Mouse (Mus musculus): Measurements from ENCODE around the gene Sirpa. TPM values are rescaled to one million over a fixed set of nuclear protein-coding genes. Genes with fewer than 3 reads are reported as not detected.

Gene Sirpa
- polyA plus RNA-seq, 1 experiment from 2014 or later = 35.7 TPM

DNA sequence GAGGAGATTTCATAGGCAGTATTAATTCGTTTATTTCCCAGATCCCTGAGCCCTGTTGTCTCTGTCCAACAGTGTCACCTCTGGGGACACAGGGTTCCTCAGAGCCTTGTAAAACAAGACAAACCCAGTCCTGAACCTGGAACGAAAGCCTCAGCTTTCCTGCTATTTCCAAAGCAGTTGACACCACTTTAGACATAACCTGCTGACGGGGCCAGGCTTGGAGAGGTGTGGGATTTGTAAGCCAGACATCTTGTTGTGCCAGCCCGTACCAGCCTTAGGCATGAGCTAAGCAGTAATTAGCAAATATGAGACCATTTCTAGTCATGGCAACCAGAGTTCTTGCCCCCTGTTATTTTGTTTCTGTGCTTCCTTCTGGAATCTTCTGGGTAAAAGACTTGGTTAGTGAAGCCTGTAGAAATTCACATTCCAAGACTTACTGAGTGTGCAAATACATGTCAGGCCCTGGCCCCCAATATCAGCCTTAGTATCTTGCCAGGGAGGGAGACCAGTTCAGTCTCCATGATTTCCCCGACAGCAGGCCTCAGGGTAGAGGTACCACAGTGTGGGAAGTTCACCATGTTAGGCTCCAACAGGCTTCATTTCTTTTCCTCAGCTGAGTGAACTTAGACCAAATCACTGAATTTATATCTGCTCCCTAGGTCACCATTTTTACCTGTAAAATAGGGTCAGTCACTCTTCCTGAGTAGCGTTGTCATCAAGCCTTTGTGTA is 36.0 kb downstream of the Sirpa start:
- 93% methylated on average over 6 of the region's 6 CpGs for WGBS
- Histone ChIP-seq H3K4me3 (replicated peaks; ENCODE audit: low read depth, low read length) (no peak overlapping the region), H3K27me3 (ENCODE audit: control insufficient read depth, insufficient read depth, low read length) (no peaks in the 10 kb centered on the region), H3K9ac (replicated peaks; ENCODE audit: low read length) (no peak overlapping the region), H3K27ac (replicated peaks; ENCODE audit: low read depth, low read length) (no peak overlapping the region), H3K36me3 (ENCODE audit: control insufficient read depth, insufficient read depth, low read length) (peaks cover 17% of the 10 kb centered on the region), H3K4me2 (ENCODE audit: low read length) (no peak overlapping the region), H3K4me1 (ENCODE audit: control insufficient read depth, insufficient read depth, low read length) (peaks cover 8% of the 10 kb centered on the region; the same call in 1 of the 2 replicates), H3K9me3 (ENCODE audit: control insufficient read depth, low read length) (no peaks in the 10 kb centered on the region)
- ATAC-seq (ENCODE audit: low FRiP score, low TSS enrichment) (no peak), DNase-seq (no peak)

DNA sequence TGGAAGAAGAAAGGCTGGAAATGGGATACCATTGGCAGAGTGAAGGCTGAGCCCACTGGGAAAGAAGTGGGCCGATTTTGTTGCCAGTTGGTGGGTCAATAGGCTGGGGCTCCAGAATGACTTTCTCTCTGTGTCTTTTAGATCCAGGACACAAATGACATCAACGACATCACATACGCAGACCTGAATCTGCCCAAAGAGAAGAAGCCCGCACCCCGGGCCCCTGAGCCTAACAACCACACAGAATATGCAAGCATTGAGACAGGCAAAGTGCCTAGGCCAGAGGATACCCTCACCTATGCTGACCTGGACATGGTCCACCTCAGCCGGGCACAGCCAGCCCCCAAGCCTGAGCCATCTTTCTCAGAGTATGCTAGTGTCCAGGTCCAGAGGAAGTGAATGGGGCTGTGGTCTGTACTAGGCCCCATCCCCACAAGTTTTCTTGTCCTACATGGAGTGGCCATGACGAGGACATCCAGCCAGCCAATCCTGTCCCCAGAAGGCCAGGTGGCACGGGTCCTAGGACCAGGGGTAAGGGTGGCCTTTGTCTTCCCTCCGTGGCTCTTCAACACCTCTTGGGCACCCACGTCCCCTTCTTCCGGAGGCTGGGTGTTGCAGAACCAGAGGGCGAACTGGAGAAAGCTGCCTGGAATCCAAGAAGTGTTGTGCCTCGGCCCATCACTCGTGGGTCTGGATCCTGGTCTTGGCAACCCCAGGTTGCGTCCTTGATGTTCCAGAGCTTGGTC is 37.3 kb downstream of the Sirpa start:
- H3K4me1 ChIP-seq (ENCODE audit: control insufficient read depth, insufficient read depth, low read length) = peaks cover under 1% of the 10 kb centered on the region; the same call in 1 of the 2 replicates
- H3K27me3 ChIP-seq (ENCODE audit: control insufficient read depth, insufficient read depth, low read length) = no peaks in the 10 kb centered on the region
- no peak for ATAC-seq (ENCODE audit: low FRiP score, low TSS enrichment)
- peaks cover 17% of the 10 kb centered on the region for H3K36me3 ChIP-seq (ENCODE audit: control insufficient read depth, insufficient read depth, low read length)
- H3K27ac ChIP-seq (replicated peaks; ENCODE audit: low read depth, low read length) = no peak overlapping the region
- no peak overlapping the region for H3K4me2 ChIP-seq (ENCODE audit: low read length)
- H3K9me3 ChIP-seq (ENCODE audit: control insufficient read depth, low read length) = no peaks in the 10 kb centered on the region
- no peak overlapping the region for H3K9ac ChIP-seq (replicated peaks; ENCODE audit: low read length)
- no peak overlapping the region for H3K4me3 ChIP-seq (replicated peaks; ENCODE audit: low read depth, low read length)
- 96% methylated on average over 15 of the region's 15 CpGs for WGBS
- DNase-seq = no peak

DNA sequence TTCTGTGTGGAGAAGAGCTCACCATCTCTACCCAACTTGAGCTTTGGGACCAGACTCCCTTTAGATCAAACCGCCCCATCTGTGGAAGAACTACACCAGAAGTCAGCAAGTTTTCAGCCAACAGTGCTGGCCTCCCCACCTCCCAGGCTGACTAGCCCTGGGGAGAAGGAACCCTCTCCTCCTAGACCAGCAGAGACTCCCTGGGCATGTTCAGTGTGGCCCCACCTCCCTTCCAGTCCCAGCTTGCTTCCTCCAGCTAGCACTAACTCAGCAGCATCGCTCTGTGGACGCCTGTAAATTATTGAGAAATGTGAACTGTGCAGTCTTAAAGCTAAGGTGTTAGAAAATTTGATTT is 37.9 kb downstream of the Sirpa start:
- DNase-seq (no peak), ATAC-seq (ENCODE audit: low FRiP score, low TSS enrichment) (no peak)
- Histone ChIP-seq H3K9ac (replicated peaks; ENCODE audit: low read length) (no peak overlapping the region), H3K4me1 (ENCODE audit: control insufficient read depth, insufficient read depth, low read length) (no peaks in the 10 kb centered on the region), H3K4me3 (replicated peaks; ENCODE audit: low read depth, low read length) (no peak overlapping the region), H3K9me3 (ENCODE audit: control insufficient read depth, low read length) (no peaks in the 10 kb centered on the region), H3K36me3 (ENCODE audit: control insufficient read depth, insufficient read depth, low read length) (peaks cover 17% of the 10 kb centered on the region), H3K4me2 (ENCODE audit: low read length) (no peak overlapping the region), H3K27ac (replicated peaks; ENCODE audit: low read depth, low read length) (no peak overlapping the region), H3K27me3 (ENCODE audit: control insufficient read depth, insufficient read depth, low read length) (no peaks in the 10 kb centered on the region)
- over 99% methylated on average over 3 of the region's 3 CpGs for WGBS

DNA sequence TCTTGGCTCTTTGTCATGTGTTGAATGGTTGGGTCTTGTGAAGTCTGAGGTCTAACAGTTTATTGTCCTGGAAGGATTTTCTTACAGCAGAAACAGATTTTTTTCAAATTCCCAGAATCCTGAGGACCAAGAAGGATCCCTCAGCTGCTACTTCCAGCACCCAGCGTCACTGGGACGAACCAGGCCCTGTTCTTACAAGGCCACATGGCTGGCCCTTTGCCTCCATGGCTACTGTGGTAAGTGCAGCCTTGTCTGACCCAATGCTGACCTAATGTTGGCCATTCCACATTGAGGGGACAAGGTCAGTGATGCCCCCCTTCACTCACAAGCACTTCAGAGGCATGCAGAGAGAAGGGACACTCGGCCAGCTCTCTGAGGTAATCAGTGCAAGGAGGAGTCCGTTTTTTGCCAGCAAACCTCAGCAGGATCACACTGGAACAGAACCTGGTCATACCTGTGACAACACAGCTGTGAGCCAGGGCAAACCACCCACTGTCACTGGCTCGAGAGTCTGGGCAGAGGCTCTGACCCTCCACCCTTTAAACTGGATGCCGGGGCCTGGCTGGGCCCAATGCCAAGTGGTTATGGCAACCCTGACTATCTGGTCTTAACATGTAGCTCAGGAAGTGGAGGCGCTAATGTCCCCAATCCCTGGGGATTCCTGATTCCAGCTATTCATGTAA is 38.5 kb downstream of the Sirpa start:
- Histone ChIP-seq H3K4me2 (ENCODE audit: low read length) (no peak overlapping the region), H3K9ac (replicated peaks; ENCODE audit: low read length) (no peak overlapping the region), H3K27me3 (ENCODE audit: control insufficient read depth, insufficient read depth, low read length) (no peaks in the 10 kb centered on the region), H3K4me1 (ENCODE audit: control insufficient read depth, insufficient read depth, low read length) (no peaks in the 10 kb centered on the region), H3K9me3 (ENCODE audit: control insufficient read depth, low read length) (no peaks in the 10 kb centered on the region), H3K4me3 (replicated peaks; ENCODE audit: low read depth, low read length) (no peak overlapping the region), H3K36me3 (ENCODE audit: control insufficient read depth, insufficient read depth, low read length) (peaks cover 17% of the 10 kb centered on the region), H3K27ac (replicated peaks; ENCODE audit: low read depth, low read length) (no peak overlapping the region)
- WGBS = 91% methylated on average over 7 of the region's 7 CpGs
- no peak for ATAC-seq (ENCODE audit: low FRiP score, low TSS enrichment)
- DNase-seq = no peak

DNA sequence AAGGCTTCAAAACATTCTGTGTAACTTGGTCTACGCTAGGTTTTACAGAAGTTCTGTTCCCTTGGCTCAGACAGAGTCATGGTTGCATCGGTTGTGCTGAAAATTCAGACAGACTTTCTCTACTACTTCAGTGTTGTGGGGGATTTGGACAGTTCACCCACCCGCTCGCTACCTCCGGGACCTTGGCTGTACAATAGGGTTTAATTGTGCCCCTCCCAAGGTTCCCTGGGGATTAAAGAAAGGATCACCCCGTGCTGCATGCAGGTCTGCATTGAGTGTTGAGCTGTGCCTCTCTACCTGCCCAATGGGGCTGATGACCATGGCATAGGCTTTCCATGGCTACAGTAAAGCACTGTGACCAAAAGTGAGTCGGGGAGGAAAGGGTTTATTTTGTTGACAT is 39.7 kb downstream of the Sirpa start:
- DNase-seq (no peak), ATAC-seq (ENCODE audit: low FRiP score, low TSS enrichment) (no peak)
- Histone ChIP-seq H3K4me2 (ENCODE audit: low read length) (no peak overlapping the region), H3K4me1 (ENCODE audit: control insufficient read depth, insufficient read depth, low read length) (no peaks in the 10 kb centered on the region), H3K9ac (replicated peaks; ENCODE audit: low read length) (no peak overlapping the region), H3K27me3 (ENCODE audit: control insufficient read depth, insufficient read depth, low read length) (no peaks in the 10 kb centered on the region), H3K36me3 (ENCODE audit: control insufficient read depth, insufficient read depth, low read length) (peaks cover 17% of the 10 kb centered on the region), H3K27ac (replicated peaks; ENCODE audit: low read depth, low read length) (no peak overlapping the region), H3K4me3 (replicated peaks; ENCODE audit: low read depth, low read length) (no peak overlapping the region), H3K9me3 (ENCODE audit: control insufficient read depth, low read length) (no peaks in the 10 kb centered on the region)
- 92% methylated on average over 7 of the region's 7 CpGs for WGBS

DNA sequence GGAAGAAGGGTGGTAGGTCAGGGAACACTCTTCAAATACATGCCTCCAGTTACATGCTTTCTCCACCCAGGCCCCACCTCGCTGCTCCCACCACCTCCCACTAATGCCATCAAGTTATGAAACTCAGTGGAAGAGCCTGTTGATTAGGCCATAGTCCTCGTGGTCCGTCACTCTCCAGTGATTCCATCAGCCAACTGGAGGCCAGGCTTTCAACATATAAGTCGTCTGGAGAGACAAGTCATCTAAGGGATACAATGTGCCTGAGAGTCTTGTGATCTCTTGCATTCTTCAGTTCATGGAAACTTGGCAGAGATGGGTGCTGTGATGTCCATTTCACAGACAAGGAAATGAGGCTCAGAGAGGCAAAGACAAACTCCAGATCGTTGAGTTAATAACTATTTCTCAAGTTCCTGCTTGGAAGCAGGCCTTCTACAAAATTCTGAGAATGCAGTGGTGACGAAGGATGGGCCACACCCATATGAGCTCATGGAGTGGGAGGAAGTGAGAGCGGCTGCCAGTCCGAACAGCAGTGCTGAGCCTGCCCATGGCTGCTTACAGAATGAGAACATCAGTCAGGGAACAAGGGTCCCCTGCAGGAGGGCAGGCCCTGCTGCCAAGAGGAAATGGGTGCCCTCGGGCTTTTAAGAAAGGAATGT is 40.6 kb downstream of the Sirpa start:
- WGBS = 81% methylated on average over 9 of the region's 9 CpGs
- H3K4me2 ChIP-seq (ENCODE audit: low read length) = no peak overlapping the region
- ATAC-seq (ENCODE audit: low FRiP score, low TSS enrichment) = no peak

DNA sequence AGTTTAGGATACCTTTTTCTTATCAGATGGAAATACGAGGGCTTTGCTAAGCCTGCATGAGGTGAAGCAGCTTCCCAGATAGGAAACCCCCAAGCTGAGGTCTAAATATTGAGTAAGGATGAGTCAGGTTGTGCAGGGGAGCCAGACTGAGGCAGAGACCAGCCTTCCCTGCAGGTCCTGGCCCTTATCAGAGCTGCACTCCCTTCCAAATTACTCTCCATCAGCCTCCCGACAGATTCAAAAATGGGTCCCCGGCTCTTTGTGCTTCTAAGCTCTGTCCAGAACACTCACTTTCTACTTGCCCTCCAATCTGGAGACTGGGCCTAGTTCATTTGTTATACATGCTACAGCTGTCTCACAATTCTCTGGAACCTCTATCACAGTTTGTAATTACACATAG is 41.3 kb downstream of the Sirpa start:
- Histone ChIP-seq H3K9ac (replicated peaks; ENCODE audit: low read length) (no peak overlapping the region), H3K4me2 (ENCODE audit: low read length) (no peak overlapping the region), H3K9me3 (ENCODE audit: control insufficient read depth, low read length) (no peaks in the 10 kb centered on the region), H3K27me3 (ENCODE audit: control insufficient read depth, insufficient read depth, low read length) (no peaks in the 10 kb centered on the region), H3K27ac (replicated peaks; ENCODE audit: low read depth, low read length) (no peak overlapping the region), H3K36me3 (ENCODE audit: control insufficient read depth, insufficient read depth, low read length) (peaks cover 17% of the 10 kb centered on the region), H3K4me1 (ENCODE audit: control insufficient read depth, insufficient read depth, low read length) (no peaks in the 10 kb centered on the region), H3K4me3 (replicated peaks; ENCODE audit: low read depth, low read length) (no peak overlapping the region)
- ATAC-seq (ENCODE audit: low FRiP score, low TSS enrichment) (no peak), DNase-seq (no peak)
- WGBS = 87% methylated on average over 3 of the region's 3 CpGs

More for the DNA sequence above, 40.6 kb downstream of the Sirpa start:
- no peak overlapping the region for H3K9ac ChIP-seq (replicated peaks; ENCODE audit: low read length)
- peaks cover 17% of the 10 kb centered on the region for H3K36me3 ChIP-seq (ENCODE audit: control insufficient read depth, insufficient read depth, low read length)
- H3K27me3 ChIP-seq (ENCODE audit: control insufficient read depth, insufficient read depth, low read length) = no peaks in the 10 kb centered on the region
- no peak overlapping the region for H3K27ac ChIP-seq (replicated peaks; ENCODE audit: low read depth, low read length)
- H3K9me3 ChIP-seq (ENCODE audit: control insufficient read depth, low read length) = no peaks in the 10 kb centered on the region
- DNase-seq = no peak
- H3K4me3 ChIP-seq (replicated peaks; ENCODE audit: low read depth, low read length) = no peak overlapping the region
- no peaks in the 10 kb centered on the region for H3K4me1 ChIP-seq (ENCODE audit: control insufficient read depth, insufficient read depth, low read length)

DNA sequence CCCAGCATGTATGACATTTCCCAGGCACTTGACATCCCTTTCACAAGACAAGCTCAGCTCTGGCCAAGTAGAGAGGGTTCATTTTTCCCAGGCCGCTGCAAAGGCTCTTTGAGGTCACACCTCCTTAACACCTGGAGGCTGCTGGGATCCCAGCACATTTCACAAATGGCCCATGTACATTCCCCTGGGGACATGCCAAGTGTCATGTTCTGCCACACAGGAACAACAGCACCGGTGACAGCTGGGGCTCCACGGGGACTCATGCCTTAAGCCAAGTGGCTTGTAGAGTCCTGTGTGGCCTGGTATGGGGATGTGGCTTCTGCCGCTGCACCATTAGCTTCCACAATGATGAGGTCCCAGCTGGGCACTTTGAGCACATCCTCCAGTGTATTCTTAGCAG is 60.0 kb downstream of the Sirpa start:
- no peaks in the 10 kb centered on the region for H3K9me3 ChIP-seq (ENCODE audit: control insufficient read depth, low read length)
- ATAC-seq (ENCODE audit: low FRiP score, low TSS enrichment) (no peak), DNase-seq (no peak)
- no peak overlapping the region for H3K27ac ChIP-seq (replicated peaks; ENCODE audit: low read depth, low read length)
- H3K4me1 ChIP-seq (ENCODE audit: control insufficient read depth, insufficient read depth, low read length) = no peaks in the 10 kb centered on the region
- no peak overlapping the region for H3K4me3 ChIP-seq (replicated peaks; ENCODE audit: low read depth, low read length)
- H3K36me3 ChIP-seq (ENCODE audit: control insufficient read depth, insufficient read depth, low read length) = no peaks in the 10 kb centered on the region
- H3K4me2 ChIP-seq (ENCODE audit: low read length) = no peak overlapping the region
- H3K9ac ChIP-seq (replicated peaks; ENCODE audit: low read length) = no peak overlapping the region
- 76% methylated on average over 4 of the region's 4 CpGs for WGBS
- no peaks in the 10 kb centered on the region for H3K27me3 ChIP-seq (ENCODE audit: control insufficient read depth, insufficient read depth, low read length)
